ENCODE assay signal across 7 mouse cellular contexts in genomic region chr2:166151510-166152473, GRCm38 (mm10). TPM values are rescaled to one million over a fixed set of nuclear protein-coding genes. Genes with fewer than 3 reads are reported as not detected.
DNase-seq lines count a peak whose midpoint lies in the region; ATAC-seq and TF ChIP-seq lines count a peak whose summit lies in the region.

No protein-coding gene starts in this region.

- H3K9ac ChIP-seq in hindbrain, embryonic 12.5 days = peak overlapping the region; percentile 41; the same call in 1 of the 2 replicates

- H3K36me3 ChIP-seq in hindbrain, embryonic 12.5 days = 0 out of 2 replicates have a peak, but pooled peaks cover 3% of the 10 kb centered on the region
- no peaks in the 10 kb centered on the region for H3K36me3 ChIP-seq in myocyte (ENCODE audit: control insufficient read depth, insufficient read depth)

- intact Hi-C loops in left cerebral cortex, postnatal 10 days (cut with DNase I) = loop anchor here (5.0 kb wide), 2 partner anchors 44 to 191 kb away; no protein-coding TSS in a partner anchor

- peak overlapping the region; percentile 96 for H3K4me2 ChIP-seq in hindbrain, embryonic 12.5 days (replicated peaks)
- peak overlapping the region; percentile 63 for H3K4me2 ChIP-seq in myocyte (ENCODE audit: low read depth)

- no peak; the same call in 1 of the 2 replicates for ATAC-seq in hindbrain, embryonic 12.5 days (ENCODE audit: low FRiP score)

- peaks cover 72% of the 10 kb centered on the region for H3K4me1 ChIP-seq in hindbrain, embryonic 12.5 days

- TF ChIP-seq POLR2A in myocyte (IDR thresholded peaks at IDR 0.05; ENCODE audit: insufficient read length, low read depth) = no peak

- peak; percentile 93 for DNase-seq in adrenal gland, adult 2 months
- peak; percentile 65 to 82 for DNase-seq in cerebellum, postnatal 25 days
- DNase-seq in gastrocnemius, adult 18-20 months (ENCODE audit: low spot score) = peak; percentile 88
- DNase-seq in left cerebral cortex, postnatal 10 days (ENCODE audit: extremely low spot score in 1 of 2, low spot score in 2 of 2) = peak; percentile 78 to 91
- DNase-seq in urinary bladder, postnatal 25 days (ENCODE audit: low spot score) = peak; percentile 80

- peak overlapping the region; percentile 50 for H3K27ac ChIP-seq in hindbrain, embryonic 12.5 days

- no peaks in the 10 kb centered on the region for H3K79me2 ChIP-seq in myocyte (ENCODE audit: control insufficient read depth, insufficient read depth)

- WGBS in hindbrain, embryonic 12.5 days = 54% methylated on average over 19 of the region's 19 CpGs

- no peak overlapping the region for H3ac ChIP-seq in myocyte (ENCODE audit: control insufficient read depth, insufficient read length)

- peaks cover 18% of the 10 kb centered on the region for H3K27me3 ChIP-seq in hindbrain, embryonic 12.5 days
- no peaks in the 10 kb centered on the region for H3K27me3 ChIP-seq in myocyte (ENCODE audit: control insufficient read depth, insufficient read depth, insufficient read length)

- no peak overlapping the region for H3K4me3 ChIP-seq in hindbrain, embryonic 12.5 days
- no peak overlapping the region for H3K4me3 ChIP-seq in myocyte

- no peaks in the 10 kb centered on the region for H3K9me3 ChIP-seq in hindbrain, embryonic 12.5 days (replicated peaks)

TF ChIP-seq in myocyte, 11 proteins besides CTCF, POLR2A, EP300 and RAD21:
- TF ChIP-seq MYOG (IDR thresholded peaks at IDR 0.05; ENCODE audit: control insufficient read depth in 1 of 3, insufficient read depth in 1 of 3, insufficient read length in 2 of 3, low read depth in 2 of 3) = peak in 1 of 3 experiments; percentile 63
- TF ChIP-seq MYOD1 (IDR thresholded peaks at IDR 0.05; ENCODE audit: control insufficient read depth in 1 of 3, insufficient read length in 2 of 3, low read depth in 2 of 3) = peak in 2 of 3 experiments; percentile 51 to 53
- peak; percentile 5 for TF ChIP-seq TCF3 (IDR thresholded peaks at IDR 0.05; ENCODE audit: insufficient read length, low read depth)
- peak; percentile 0 for TF ChIP-seq USF1 (IDR thresholded peaks at IDR 0.05; ENCODE audit: low read depth)
- TF ChIP-seq MAX (IDR thresholded peaks at IDR 0.05; ENCODE audit: low read depth) = no peak
- no peak for TF ChIP-seq E2F4 (IDR thresholded peaks at IDR 0.05; ENCODE audit: insufficient read depth)

RNA-seq across cellular contexts. Expression of gene Sulf2, which starts 3.7 kb away (rescaled TPM):
- total RNA-seq in adrenal gland, adult 2 months (2021) = 100 to 1,000 TPM in 1 of 2 experiments, 10 to 100 TPM in 1; 56.3 to 119 TPM
- 36.8 and 65.7 TPM in 2 replicates for polyA plus RNA-seq in adrenal gland, adult 2 months (2012; rRNA removed)
- 10 to 100 TPM in 1 of 2 experiments, 1 to 10 TPM in 1; 8.7 to 12.3 TPM for total RNA-seq in gastrocnemius, adult 18-20 months (2021)
- 185 and 186 TPM in 2 replicates for polyA plus RNA-seq in hindbrain, embryonic 12.5 days (2016; fragmentation: Nextera tagmentation; extraction: Ambion mirVana)
- total RNA-seq in left cerebral cortex, postnatal 10 days (2021) = 100 to 1,000 TPM; 148 to 169 TPM
- 36.7 TPM for polyA plus RNA-seq in myocyte (2012; fragmentation: generic; extraction: Trizol)

Comparison
In these comparisons a context has a peak if more than half of its experiments do, and no peak if none do; other contexts are left out.
1. RNA of gene Sulf2, which starts 3.7 kb away (total RNA-seq): 148 to 169 TPM in left cerebral cortex, postnatal 10 days and 56.3 to 119 TPM in adrenal gland, adult 2 months; 8.7 to 12.3 TPM in gastrocnemius, adult 18-20 months; every median in the first group is over 4 times any median in the second.
2. Peak in every context shown above with its lines, with median percentiles within 50 percentile points of each other: DNase-seq.